In genomic region chr1:167269856-167270270, GRCm38 (mm10) we compare ENCODE assay signal across 8 mouse cellular contexts. TPM values are rescaled to one million over a fixed set of nuclear protein-coding genes. Genes with fewer than 3 reads are reported as not detected.
A peak's percentile ranks its signal among the peaks of the same experiment; 100 is the strongest.
DNase-seq lines count a peak whose midpoint lies in the region; ATAC-seq and TF ChIP-seq lines count a peak whose summit lies in the region.

No protein-coding gene starts in this region.

- 17% methylated on average over 6 of the region's 6 CpGs for WGBS in forebrain, embryonic 12.5 days
- 6% methylated on average over 6 of the region's 6 CpGs for WGBS in heart, embryonic 15.5 days
- 35% methylated on average over 6 of the region's 6 CpGs for WGBS in liver, embryonic 16.5 days (ENCODE audit: insufficient replicate concordance)

- H3K9me3 ChIP-seq in E14TG2a.4 (ENCODE audit: low read length) = no peaks in the 10 kb centered on the region
- no peaks in the 10 kb centered on the region for H3K9me3 ChIP-seq in forebrain, embryonic 12.5 days
- H3K9me3 ChIP-seq in heart, embryonic 15.5 days (replicated peaks) = no peaks in the 10 kb centered on the region
- H3K9me3 ChIP-seq in liver, embryonic 16.5 days (replicated peaks; ENCODE audit: control insufficient read depth, low read length) = no peaks in the 10 kb centered on the region

- peak overlapping the region; percentile 62 for H3K4me3 ChIP-seq in E14TG2a.4 (replicated peaks; ENCODE audit: low read length)
- H3K4me3 ChIP-seq in forebrain, embryonic 12.5 days (replicated peaks) = no peak overlapping the region
- H3K4me3 ChIP-seq in heart, embryonic 15.5 days = peak overlapping the region; percentile 31
- no peak overlapping the region; the same call in 1 of the 2 replicates for H3K4me3 ChIP-seq in liver, embryonic 16.5 days (ENCODE audit: low read depth, low read length)

- H3K36me3 ChIP-seq in E14TG2a.4 (ENCODE audit: insufficient read depth, low read length) = peaks cover 55% of the 10 kb centered on the region
- no peaks in the 10 kb centered on the region for H3K36me3 ChIP-seq in forebrain, embryonic 12.5 days (replicated peaks)
- H3K36me3 ChIP-seq in heart, embryonic 15.5 days = no peaks in the 10 kb centered on the region
- no peaks in the 10 kb centered on the region for H3K36me3 ChIP-seq in liver, embryonic 16.5 days (ENCODE audit: control insufficient read depth, insufficient read depth)

- peaks cover 96% of the 10 kb centered on the region for H3K4me1 ChIP-seq in E14TG2a.4 (replicated peaks; ENCODE audit: low read depth, low read length)
- peaks cover 52% of the 10 kb centered on the region for H3K4me1 ChIP-seq in forebrain, embryonic 12.5 days
- peaks cover 66% of the 10 kb centered on the region for H3K4me1 ChIP-seq in heart, embryonic 15.5 days (replicated peaks)
- H3K4me1 ChIP-seq in liver, embryonic 16.5 days (ENCODE audit: control insufficient read depth, low read depth, low read length) = peaks cover 64% of the 10 kb centered on the region

- DNase-seq in adrenal gland, postnatal 25 days = peak; percentile 65
- peak; percentile 80 for DNase-seq in kidney, postnatal 14 days
- DNase-seq in ovary, postnatal 14 days (ENCODE audit: low spot score) = peak; percentile 61
- no peak for DNase-seq in c-Kit-positive CD71-positive TER-119-positive erythroid progenitor cells, embryonic 14.5 days (ENCODE audit: low spot score)

- H3K4me2 ChIP-seq in forebrain, embryonic 12.5 days = peak overlapping the region; percentile 49
- H3K4me2 ChIP-seq in heart, embryonic 15.5 days = peak overlapping the region; percentile 68
- H3K4me2 ChIP-seq in liver, embryonic 16.5 days (ENCODE audit: low read depth, low read length) = peak overlapping the region; percentile 25

- TF ChIP-seq CTCF in E14TG2a.4 (conservative IDR thresholded peaks at IDR 0.05; ENCODE audit: low read length) = no peak

- peak; percentile 21; the same call in 1 of the 2 replicates for ATAC-seq in forebrain, embryonic 12.5 days (ENCODE audit: low FRiP score)
- ATAC-seq in heart, embryonic 15.5 days (replicated peaks; ENCODE audit: insufficient number of reproducible peaks, insufficient read depth, low FRiP score, low read depth) = peak; percentile 76
- ATAC-seq in liver, embryonic 16.5 days (ENCODE audit: low read depth) = no peak

- H3K9ac ChIP-seq in forebrain, embryonic 12.5 days = peak overlapping the region; percentile 40; the same call in 1 of the 2 replicates
- H3K9ac ChIP-seq in heart, embryonic 15.5 days = peak overlapping the region; percentile 20; the same call in 1 of the 2 replicates
- H3K9ac ChIP-seq in liver, embryonic 16.5 days (ENCODE audit: low read depth, low read length) = peak overlapping the region; percentile 3; the same call in 1 of the 2 replicates

- peak overlapping the region; percentile 61; the same call in 1 of the 2 replicates for H3K27ac ChIP-seq in forebrain, embryonic 12.5 days
- H3K27ac ChIP-seq in heart, embryonic 15.5 days = peak overlapping the region; percentile 96
- H3K27ac ChIP-seq in liver, embryonic 16.5 days (ENCODE audit: low read length) = peak overlapping the region; percentile 59

- H3K27me3 ChIP-seq in E14TG2a.4 (ENCODE audit: insufficient read depth, low read length) = no peaks in the 10 kb centered on the region
- H3K27me3 ChIP-seq in forebrain, embryonic 12.5 days = no peaks in the 10 kb centered on the region
- no peaks in the 10 kb centered on the region for H3K27me3 ChIP-seq in heart, embryonic 15.5 days
- no peaks in the 10 kb centered on the region for H3K27me3 ChIP-seq in liver, embryonic 16.5 days (ENCODE audit: control insufficient read depth, insufficient read depth, low read depth, low read length)

RNA-seq across cellular contexts. Expression of gene Uck2, which starts 15.3 kb away (rescaled TPM):
- total RNA-seq in adrenal gland, postnatal 25 days (2021) = 47.5 and 53.1 TPM in 2 replicates
- polyA plus RNA-seq in forebrain, embryonic 12.5 days (2016; fragmentation: Nextera tagmentation; extraction: Ambion mirVana) = 119 and 123 TPM in 2 replicates
- polyA plus RNA-seq in heart, embryonic 15.5 days (2015; fragmentation: Nextera tagmentation; extraction: Ambion mirVana) = 42.3 and 57.7 TPM in 2 replicates
- polyA plus RNA-seq in liver, embryonic 16.5 days (2015; fragmentation: Nextera tagmentation; extraction: Ambion mirVana) = 28.9 and 30.8 TPM in 2 replicates

RNA-seq across cellular contexts. Expression of gene Tmco1, which starts 38.3 kb away (rescaled TPM):
- 151 and 164 TPM in 2 replicates for total RNA-seq in adrenal gland, postnatal 25 days (2021)
- polyA plus RNA-seq in forebrain, embryonic 12.5 days (2016; fragmentation: Nextera tagmentation; extraction: Ambion mirVana) = 68.3 and 70.9 TPM in 2 replicates
- 77.2 and 81.9 TPM in 2 replicates for polyA plus RNA-seq in heart, embryonic 15.5 days (2015; fragmentation: Nextera tagmentation; extraction: Ambion mirVana)
- 57.3 and 61.3 TPM in 2 replicates for polyA plus RNA-seq in liver, embryonic 16.5 days (2015; fragmentation: Nextera tagmentation; extraction: Ambion mirVana)

Comparison
In these comparisons a context has a peak if more than half of its experiments do, and no peak if none do; other contexts are left out.
1. H3K4me3 ChIP-seq: peak in E14TG2a.4 (single experiment) and heart, embryonic 15.5 days (single experiment); none in forebrain, embryonic 12.5 days (single experiment) and liver, embryonic 16.5 days (single experiment).
2. Peak in every context shown above with its lines, with median percentiles within 50 percentile points of each other: H3K27ac ChIP-seq, H3K4me2 ChIP-seq and H3K9ac ChIP-seq.